Mouse (Mus musculus): Measurements from ENCODE around the gene Slc16a2.

DNA sequence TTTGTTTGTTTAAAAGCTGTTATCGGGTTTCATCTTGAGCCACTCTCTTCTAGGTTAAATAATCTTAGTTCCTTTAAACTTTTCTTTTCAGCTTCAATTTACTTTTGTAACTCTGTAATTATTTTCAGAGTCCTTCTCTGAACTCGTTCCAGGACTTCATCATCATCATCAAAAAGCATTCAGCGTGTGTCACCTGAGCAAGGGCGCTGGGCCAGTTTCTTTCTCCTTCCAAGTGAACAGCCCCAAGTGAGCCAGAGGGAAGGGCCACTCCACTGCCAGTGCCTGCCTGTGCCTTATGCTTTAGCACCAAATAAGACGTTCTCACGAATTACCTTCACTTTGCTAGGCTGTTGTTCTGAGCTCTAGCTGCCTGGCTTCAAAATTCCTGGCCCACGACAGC lies 108.9 kb downstream of the Slc16a2 start:
- TF ChIP-seq CTCF (IDR thresholded peaks at IDR 0.05) (no peak), EP300 (IDR thresholded peaks at IDR 0.05) (no peak)

All from lung, postnatal 0 days (tissue).